Mouse (Mus musculus) B cell, adult 67 days (primary cell): ENCODE data around the gene Ddx4. TPM values are rescaled to one million over a fixed set of nuclear protein-coding genes. Genes with fewer than 3 reads are reported as not detected.

Experiments used
- total RNA-seq, 2 experiments: library from RNA; stranded (reverse); gene quantifications; 4 replicates each; pipeline ENCODE4 v1.2.4; 2023

The Ddx4 gene
- total RNA-seq, result under 1 TPM; 0.20 to 0.27 TPM

GRCm38 (mm10) chr13:112652205-112652604 is at the start of gene Ddx4:
Gene Ddx4, minus strand, starts transcription at chr13:112652475.

DNA sequence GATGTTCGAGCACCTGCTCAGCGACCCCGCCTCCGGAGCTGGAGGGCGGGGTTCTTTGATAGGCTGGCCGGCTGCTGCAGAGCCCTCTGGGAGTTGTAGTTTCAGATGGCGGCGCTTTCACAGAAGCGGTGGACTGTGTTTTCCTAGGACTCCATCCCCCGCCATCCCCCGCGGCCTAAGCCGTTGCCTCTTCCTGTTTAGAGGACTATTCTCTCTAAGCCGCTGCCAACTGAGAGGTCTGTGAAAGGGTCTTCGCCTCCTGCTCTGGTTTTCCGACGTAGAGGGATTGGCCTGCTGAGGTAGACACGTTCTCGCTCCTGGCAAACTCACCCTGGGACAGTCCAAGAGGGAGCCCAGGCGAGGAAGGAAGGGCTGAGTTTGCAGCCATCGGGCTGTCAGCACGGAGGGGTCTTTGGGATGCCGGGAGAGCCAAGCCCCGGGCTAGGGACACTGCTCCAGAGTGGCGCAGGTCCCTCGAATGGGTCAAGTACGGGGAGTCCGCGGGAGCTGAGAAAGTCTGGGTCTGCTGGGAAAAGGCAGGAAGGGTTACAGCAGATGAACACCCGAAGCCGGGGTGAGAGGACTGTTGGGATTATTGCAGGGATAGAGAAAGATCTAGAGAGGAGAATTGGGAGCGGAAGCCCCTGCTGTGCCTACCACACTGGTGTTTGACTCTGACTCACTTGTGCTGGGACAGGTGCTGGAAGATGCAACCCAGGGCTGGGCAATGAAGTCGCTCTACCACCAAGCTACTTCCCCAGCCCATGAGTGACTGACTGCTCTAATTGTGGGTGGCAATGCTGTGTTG is 8.5 kb upstream of the Ddx4 start, which contains the start of gene Slc38a9:
Gene Slc38a9 (plus strand): TSS at position 178 of the 808 bp plus-strand sequence.

GRCm38 (mm10) chr13:112594260-112594659 is 58.0 kb downstream of the Ddx4 start, which contains the start of gene Il31ra:
Gene Il31ra, minus strand, starts transcription at chr13:112594360.

Other genes with a start within 250 kb of the Ddx4 start
- gene Il6st, start 188.4 kb downstream of the Ddx4 start, total RNA-seq, result 10 to 100 TPM; 15.9 to 26.8 TPM
- gene Il31ra, start 58.1 kb downstream of the Ddx4 start, total RNA-seq, result not detected
- gene Slc38a9, start 8.3 kb upstream of the Ddx4 start, total RNA-seq, result 10 to 100 TPM; 73.9 to 74.4 TPM
- gene Plpp1, start 148.3 kb upstream of the Ddx4 start, total RNA-seq, result not detected